Mouse (Mus musculus) embryonic facial prominence, embryonic 15.5 days (tissue): ENCODE measurements at regions not wholly inside any gene's neighbourhood (a gene's known extent, or its start where the extent isn't known, plus 50 kb on each side); places are given as distances from the start of the nearest gene placed in this dataset.

Source experiments
- ATAC-seq: fragments of 200-750 bp; cut with Nextera tagmentation; 2 replicates; pipeline ENCODE4 v1.8.0; 2017; ENCODE audit warnings: low read depth, moderate TSS enrichment; ENCODE audit not compliant: insufficient number of reproducible peaks, low FRiP score, low TSS enrichment
- H3K27ac ChIP-seq: fragments of 300-500 bp; sonication (generic); replicated peaks from 2 replicates; pipeline ENCODE4 v1.5.1; 2015; ENCODE audit warnings: mild to moderate bottlenecking, inconsistent platforms
- H3K27me3 ChIP-seq: fragments of 300-500 bp; sonication (generic); 2 replicates; pipeline ENCODE4 v1.6.1; 2015; ENCODE audit warnings: inconsistent platforms
- H3K36me3 ChIP-seq: fragments of 300-500 bp; sonication (generic); 2 replicates; pipeline ENCODE4 v1.6.1; 2015; ENCODE audit warnings: mild to moderate bottlenecking, inconsistent platforms
- H3K4me1 ChIP-seq: fragments of 300-500 bp; sonication (generic); 2 replicates; pipeline ENCODE4 v1.6.1; 2015; ENCODE audit warnings: inconsistent platforms
- H3K4me2 ChIP-seq: fragments of 300-500 bp; sonication (generic); replicated peaks from 2 replicates; pipeline ENCODE4 v1.6.1; 2015; ENCODE audit warnings: mild to moderate bottlenecking, inconsistent platforms
- H3K4me3 ChIP-seq: fragments of 300-500 bp; sonication (generic); replicated peaks from 2 replicates; pipeline ENCODE4 v1.5.1; 2015; ENCODE audit warnings: mild to moderate bottlenecking, inconsistent platforms
- H3K9ac ChIP-seq: fragments of 300-500 bp; sonication (generic); 2 replicates; pipeline ENCODE4 v1.6.1; 2015; ENCODE audit warnings: inconsistent platforms
- H3K9me3 ChIP-seq: fragments of 300-500 bp; sonication (generic); replicated peaks from 2 replicates; pipeline ENCODE4 v1.6.1; 2016; ENCODE audit warnings: inconsistent platforms
- WGBS: fragments of 180-500 bp; shearing (Covaris S2); methylation state at CpG from one replicate; pipeline ENCODE4 v1.1.7; 2015; 5-methylcytosine and 5-hydroxymethylcytosine counted together

DNA sequence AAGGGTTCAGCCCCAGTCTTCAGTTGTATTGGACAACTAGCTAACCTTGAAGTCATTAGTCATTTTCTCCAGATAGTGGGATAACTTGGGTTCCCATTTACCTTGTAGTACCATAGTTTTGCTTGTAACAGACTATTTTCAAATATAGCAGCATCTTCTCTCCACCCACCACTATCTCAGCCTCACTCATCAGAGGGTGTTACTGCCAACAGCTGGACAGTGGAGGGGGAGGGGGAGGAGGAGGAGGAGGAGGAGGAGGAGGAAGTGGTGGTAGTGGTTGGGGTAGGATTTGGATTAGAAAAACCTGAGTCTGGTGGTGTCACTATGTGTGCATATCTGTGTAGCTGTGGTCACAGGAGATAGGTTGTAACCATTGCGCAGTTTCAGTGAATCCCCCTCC lies 69.6 kb upstream of the Six2 start:
- 100% methylated on average over 1 of the region's 1 CpGs for WGBS
- no peak overlapping the region for H3K4me3 ChIP-seq

DNA sequence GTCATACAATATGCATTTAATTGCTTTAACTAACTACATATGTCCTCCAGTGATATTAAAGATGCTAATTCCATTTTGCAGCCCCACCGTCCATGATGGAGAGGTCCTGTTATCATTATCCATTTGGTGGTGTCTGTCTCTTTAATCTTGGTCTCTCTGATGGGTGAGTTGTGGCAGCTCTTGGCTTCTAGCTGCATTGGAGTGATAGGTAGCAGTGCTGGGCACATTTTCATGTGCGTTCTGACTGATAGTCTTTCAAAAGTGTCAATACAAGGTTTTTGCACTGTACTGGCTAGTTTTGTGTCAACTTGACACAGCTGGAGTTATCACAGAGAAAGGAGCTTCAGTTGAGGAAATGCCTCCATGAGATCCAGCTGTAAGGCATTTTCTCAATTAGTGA lies 67.5 kb upstream of the Six2 start:
- no peak for ATAC-seq
- WGBS, result 58% methylated on average over 2 of the region's 2 CpGs
- Histone ChIP-seq H3K4me2 (no peak overlapping the region), H3K9me3 (no peaks in the 10 kb centered on the region), H3K36me3 (no peaks in the 10 kb centered on the region), H3K27me3 (no peaks in the 10 kb centered on the region), H3K4me3 (no peak overlapping the region), H3K4me1 (no peaks in the 10 kb centered on the region), H3K27ac (no peak overlapping the region), H3K9ac (no peak overlapping the region)

More for the DNA sequence above, 69.6 kb upstream of the Six2 start:
- Histone ChIP-seq H3K36me3 (no peaks in the 10 kb centered on the region), H3K9ac (no peak overlapping the region), H3K4me2 (no peak overlapping the region), H3K27me3 (no peaks in the 10 kb centered on the region), H3K4me1 (no peaks in the 10 kb centered on the region), H3K9me3 (no peaks in the 10 kb centered on the region), H3K27ac (no peak overlapping the region)
- no peak for ATAC-seq

DNA sequence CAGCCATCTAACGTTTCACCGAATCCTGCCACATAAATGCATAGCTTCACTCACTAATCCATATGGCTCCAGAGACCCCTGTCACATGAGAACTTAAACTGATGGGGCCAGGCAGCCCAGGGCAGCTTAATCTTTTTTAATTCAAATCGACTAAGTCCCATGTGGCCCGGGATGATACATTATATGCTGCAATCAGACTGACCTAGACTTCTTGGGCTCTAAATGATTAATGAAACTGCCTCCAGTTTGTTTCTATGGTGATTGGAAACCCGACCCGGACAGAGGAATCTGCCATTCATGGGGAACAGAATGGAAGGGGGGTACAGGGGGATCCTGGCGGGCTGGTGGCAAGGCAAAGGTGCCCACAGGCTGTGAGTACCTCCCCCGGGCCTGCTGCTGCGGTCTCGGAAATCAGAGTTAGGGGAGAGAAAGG lies 60.6 kb upstream of the Six2 start:
- H3K27me3 ChIP-seq, result peaks cover 3% of the 10 kb centered on the region; the same call in 1 of the 2 replicates
- no peaks in the 10 kb centered on the region for H3K9me3 ChIP-seq
- H3K4me1 ChIP-seq, result 0 out of 2 replicates have a peak, but pooled peaks cover 4% of the 10 kb centered on the region
- no peak overlapping the region for H3K9ac ChIP-seq
- WGBS, result 10% methylated on average over 10 of the region's 10 CpGs
- H3K36me3 ChIP-seq, result no peaks in the 10 kb centered on the region
- H3K4me2 ChIP-seq, result peak overlapping the region; percentile 26; the same call in 1 of the 2 replicates
- H3K4me3 ChIP-seq, result no peak overlapping the region
- no peak overlapping the region for H3K27ac ChIP-seq
- peak; percentile 67; the same call in 1 of the 2 replicates for ATAC-seq

DNA sequence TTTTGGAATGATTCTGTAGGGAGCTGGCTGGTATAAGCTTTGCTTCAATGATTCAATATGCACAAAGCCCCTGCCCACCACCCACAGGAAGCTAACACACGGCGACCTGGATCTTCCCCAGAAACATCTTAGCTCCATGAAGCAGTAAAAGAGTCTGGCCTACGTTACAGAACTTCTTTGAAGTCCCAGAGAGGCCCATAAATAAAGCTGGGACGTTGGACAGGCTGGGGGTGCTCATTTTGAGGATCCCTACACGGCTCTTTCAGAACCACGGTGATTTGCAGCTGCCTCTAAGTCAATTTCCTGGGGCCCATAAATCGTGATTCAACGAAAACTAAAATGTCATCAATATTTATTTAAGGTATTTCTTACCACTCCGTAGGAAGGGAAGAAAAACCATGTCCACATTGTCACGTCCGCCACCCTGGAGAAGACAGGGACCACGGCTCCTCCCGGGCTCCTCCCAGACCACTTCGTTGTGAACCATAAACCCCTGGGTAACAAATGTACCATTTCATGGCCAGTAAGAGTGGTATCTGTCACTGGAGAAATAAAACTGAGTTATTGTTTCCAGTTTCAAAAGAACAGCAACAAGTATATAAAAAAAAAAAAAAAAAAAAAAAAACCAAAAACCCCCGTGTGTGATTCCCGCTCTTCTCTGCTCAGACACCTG lies 60.0 kb upstream of the Six2 start:
- peaks cover 3% of the 10 kb centered on the region; the same call in 1 of the 2 replicates for H3K27me3 ChIP-seq
- H3K27ac ChIP-seq, result no peak overlapping the region
- ATAC-seq, result no peak

More for the DNA sequence above, 60.0 kb upstream of the Six2 start:
- Histone ChIP-seq H3K4me1 (0 out of 2 replicates have a peak, but pooled peaks cover 4% of the 10 kb centered on the region), H3K4me3 (no peak overlapping the region), H3K9ac (no peak overlapping the region), H3K9me3 (no peaks in the 10 kb centered on the region), H3K36me3 (no peaks in the 10 kb centered on the region), H3K4me2 (no peak overlapping the region)
- WGBS, result 40% methylated on average over 16 of the region's 16 CpGs
